Mouse (Mus musculus) common myeloid progenitor, adult 5-6 weeks (primary cell): Measurements from ENCODE around the gene Elovl3. TPM values are rescaled to one million over a fixed set of nuclear protein-coding genes. Genes with fewer than 3 reads are reported as not detected.
A peak's percentile ranks its signal among the peaks of the same experiment; 100 is the strongest.
"Not testable (repeated sequence)": the region's sequence is repeated elsewhere in the genome, so short reads cannot be mapped to it uniquely, and the experiment has no call there.

Experiments
- ATAC-seq: replicated peaks from 2 replicates; pipeline ENCODE4 v1.8.0; 2016; ENCODE audit warnings: low read depth, mild to moderate bottlenecking, moderate TSS enrichment, inconsistent platforms; ENCODE audit not compliant: poor library complexity, severe bottlenecking
- total RNA-seq: library from RNA; stranded (forward); fragments of 200-1000, 187-1606 nt; gene quantifications from 2 replicates; pipeline ENCODE4 v1.2.3, GENCODE M21; 2017

The Elovl3 gene
- total RNA-seq, 1 experiment from 2014 or later, result not detected

DNA sequence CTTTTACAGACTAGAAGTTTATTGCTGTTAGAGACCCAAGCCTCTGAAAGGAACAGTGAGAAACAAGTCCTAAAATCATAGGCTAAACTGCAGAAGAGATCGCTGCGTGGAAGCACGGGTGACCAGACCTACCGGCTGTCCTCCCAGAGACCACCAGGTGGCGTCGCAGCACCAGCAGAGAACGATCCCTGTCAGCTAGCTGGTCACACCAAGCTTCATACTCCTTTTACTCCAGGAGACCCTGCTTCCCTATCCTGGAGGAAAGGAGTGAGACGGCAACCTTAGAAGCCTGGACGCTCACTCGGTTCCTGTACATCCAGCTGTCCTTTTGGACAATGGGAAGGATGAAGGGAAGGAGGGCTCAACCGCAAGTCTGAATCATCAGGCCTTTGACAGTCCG is 3.6 kb downstream of the Elovl3 start:
- ATAC-seq, result peak; percentile 69

DNA sequence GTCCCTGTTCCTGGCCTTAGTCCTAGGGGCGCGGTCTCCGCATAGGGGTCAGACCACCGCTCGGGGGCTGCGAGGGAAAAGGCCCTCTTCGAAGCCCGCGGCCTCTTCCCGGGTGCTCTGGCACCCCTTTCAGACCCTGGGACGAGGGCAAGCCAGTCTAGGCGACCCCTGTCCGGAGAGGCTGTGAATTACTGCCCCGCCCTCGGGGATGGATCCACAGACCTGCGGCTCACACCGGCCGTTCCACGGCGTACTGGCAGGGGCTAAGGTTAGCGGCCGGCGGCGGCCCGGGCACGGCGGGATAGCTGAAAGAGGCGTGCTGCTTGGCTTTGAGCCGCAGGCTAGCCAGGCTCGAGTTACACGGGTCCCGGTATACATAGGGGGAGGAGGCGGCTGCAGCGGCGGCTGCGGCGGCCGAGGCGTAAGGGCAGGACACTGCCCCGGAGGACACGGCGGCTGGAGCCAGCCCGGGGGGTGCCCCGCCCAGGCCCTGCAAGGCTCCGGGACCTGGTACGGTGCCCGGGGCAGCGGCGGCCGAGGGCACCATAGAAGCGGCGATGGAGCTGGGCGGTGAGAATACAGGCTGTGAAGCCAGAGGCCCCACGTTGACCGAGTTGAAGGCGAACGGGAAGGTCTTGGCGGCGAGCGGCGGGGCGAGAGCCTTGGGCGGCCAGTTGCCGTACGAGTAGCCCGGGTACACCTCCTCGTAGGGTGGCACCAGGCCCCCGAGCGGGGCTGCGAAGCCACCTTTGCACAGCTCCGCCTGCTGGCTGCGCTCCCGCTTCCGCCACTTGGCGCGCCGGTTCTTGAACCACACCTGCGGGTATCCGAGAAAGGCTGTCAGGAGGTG is 4.3 kb downstream of the Elovl3 start:
- no peak for ATAC-seq

- peak; percentile 82 for ATAC-seq
These were observed 5.2 kb downstream of the Elovl3 start for GRCm38 (mm10) chr19:46136639-46137580.

DNA sequence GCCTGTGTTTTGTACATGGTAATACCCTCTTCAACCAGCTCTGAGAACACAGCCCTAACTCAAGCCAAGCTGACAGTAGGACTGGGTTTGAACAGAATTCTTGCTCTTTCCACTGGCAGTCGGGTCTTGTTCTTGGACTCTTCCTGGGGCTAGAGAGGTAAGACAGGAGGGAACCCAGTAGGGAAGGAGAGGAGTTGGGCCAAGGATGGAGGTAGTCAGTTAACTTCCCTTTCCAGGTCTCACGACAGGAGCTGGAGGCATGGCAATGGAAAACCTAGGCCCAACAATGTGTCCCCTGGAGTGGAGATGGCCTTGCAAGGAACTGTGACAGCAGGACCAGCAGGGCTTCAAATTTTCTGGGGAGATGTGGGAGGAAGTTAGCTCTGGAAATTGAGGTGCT is 8.6 kb downstream of the Elovl3 start:
- ATAC-seq, result no peak

GRCm38 (mm10) chr19:46141091-46141490 is 9.4 kb downstream of the Elovl3 start:
- no peak for ATAC-seq

DNA sequence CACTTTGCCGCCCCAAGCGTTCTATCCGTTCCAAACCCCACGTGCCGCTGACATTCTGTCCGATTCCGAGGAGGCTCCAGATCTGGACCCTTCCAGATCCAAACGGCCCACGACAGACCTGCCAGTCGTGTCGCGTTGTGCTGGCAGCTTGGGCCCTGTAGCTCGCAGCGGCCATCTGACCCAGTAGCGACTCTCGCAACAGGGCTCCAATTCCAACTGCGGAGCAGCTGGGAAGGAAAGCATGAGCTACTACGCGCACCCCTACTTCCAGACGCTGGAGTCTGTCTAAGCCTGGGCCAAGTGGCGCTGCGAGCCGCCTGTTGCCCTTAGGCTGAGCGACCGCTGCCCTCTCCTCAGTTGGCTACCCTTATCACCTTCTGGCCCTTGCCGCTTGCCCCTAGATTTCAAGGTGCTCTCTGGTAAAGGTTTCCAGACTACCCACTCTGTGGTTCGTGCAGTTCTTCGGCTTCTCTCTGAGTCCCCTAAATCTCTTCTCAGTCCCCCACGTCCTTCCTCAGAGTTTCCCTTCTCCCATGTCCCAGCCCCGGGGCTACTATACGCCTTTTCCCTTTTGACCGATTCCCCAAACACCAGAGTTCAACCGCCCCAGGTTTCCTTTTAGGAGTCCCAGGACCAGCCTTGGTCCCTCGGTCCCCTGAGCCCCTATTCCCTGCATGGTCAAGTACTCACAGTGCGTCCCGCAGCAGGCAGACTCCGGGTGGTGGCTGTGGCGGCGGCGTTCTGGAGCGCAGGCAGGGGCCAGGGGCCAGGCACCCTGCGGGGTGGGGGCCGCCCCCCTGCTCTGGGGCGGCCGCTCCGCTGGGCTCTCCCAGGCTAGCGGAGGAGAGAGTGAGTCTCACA is 16.0 kb downstream of the Elovl3 start, which contains the start of gene Pitx3:
Gene Pitx3, minus strand, starts transcription at position 816 of the 861 bp plus-strand sequence.
- no peak for ATAC-seq

GRCm38 (mm10) chr19:46148372-46148760 is 16.7 kb downstream of the Elovl3 start:
- peak; percentile 54 for ATAC-seq

DNA sequence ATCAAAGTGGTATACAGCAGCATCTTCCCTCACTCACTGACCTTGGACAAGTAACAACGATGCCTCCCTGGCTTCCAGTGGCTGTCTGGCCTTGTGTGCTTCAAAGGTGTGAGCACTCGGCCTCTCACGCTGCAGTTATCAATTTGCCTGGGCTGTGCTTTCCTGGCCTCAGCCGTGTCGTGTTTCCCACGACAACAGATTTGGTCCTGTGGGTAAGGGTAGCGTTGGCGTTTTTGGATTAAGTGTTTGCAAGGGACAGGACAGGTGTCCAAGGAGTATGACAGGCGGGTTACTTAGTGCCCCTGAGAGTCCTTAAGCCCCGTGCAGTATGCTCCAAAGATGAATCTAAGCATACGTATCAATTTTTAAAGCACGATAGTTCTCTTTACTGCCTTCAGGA is 17.4 kb downstream of the Elovl3 start:
- no peak for ATAC-seq

DNA sequence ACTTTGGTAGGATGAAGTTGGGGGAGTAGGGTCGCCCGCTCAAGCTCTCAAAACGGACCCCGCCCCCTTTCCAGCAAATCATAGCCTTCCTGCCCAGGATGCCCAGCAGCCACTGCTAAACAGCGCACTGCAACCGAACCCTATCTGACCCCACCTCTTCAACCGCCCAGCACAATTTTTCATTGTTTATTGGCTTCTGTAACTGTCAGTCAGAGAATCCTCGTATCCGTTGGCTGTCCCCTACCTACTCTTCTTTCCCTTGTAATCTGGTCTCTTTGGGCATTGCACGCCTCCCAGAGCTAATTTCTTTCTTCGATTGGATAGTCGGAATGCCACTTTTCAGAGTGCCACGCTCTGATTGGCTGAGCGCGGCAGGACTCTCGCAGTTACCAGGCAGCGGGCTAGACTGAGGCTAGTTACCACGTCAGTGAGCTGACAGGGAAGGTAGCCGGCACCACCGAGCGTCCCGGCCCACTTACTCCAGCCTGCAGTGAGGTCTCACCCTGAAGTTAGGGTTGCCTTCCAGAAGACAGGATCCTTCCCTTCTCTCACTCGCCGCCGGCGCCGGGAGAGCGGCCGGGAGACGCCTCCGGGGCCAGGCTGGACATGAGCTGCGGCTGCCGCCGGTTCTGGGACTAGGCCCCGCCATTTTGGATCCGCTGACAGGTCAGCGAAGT is 20.6 kb downstream of the Elovl3 start, which contains the start of gene Gbf1:
Gene Gbf1, plus strand, starts transcription at position 383 of the 677 bp plus-strand sequence.
- peak; percentile 94 for ATAC-seq

DNA sequence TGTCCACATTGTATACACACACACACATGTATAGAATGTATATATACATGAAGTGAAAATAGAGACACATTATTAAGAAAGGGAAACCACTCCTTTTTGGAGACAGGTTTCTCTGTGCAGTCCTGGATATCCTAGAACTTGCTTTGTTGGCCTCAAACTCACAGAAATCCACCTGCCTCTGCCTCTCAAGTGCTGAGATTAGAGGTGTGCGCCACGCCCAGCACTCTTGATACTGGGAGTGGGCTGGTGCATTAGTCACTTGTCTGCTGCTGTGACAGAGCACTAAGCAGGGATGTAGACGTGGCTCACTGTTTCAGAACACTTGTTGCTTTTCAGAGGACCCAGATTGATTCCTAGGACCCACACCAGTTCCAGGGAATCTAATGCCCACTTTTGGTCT is 34.3 kb downstream of the Elovl3 start:
- no peak for ATAC-seq

DNA sequence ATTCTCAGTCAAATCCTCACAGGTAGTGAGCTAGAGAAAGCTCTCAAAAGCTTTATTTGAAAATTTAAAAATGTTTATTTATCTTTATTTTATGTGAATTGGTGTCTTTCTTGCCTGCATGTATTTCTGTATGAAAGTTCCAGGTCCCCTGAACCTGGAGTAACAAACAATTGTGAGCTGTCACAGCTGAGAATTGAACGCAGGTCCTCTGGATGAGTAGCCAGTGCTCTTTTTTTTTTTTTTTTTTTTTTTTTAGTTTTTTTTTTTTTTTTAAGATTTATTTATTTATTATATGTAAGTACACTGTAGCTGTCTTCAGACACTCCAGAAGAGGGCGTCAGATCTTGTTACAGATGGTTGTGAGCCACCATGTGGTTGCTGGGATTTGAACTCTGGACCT is 35.5 kb downstream of the Elovl3 start:
- ATAC-seq, result not testable (repeated sequence)

GRCm38 (mm10) chr19:46169396-46169795 is 37.7 kb downstream of the Elovl3 start:
- no peak for ATAC-seq

- ATAC-seq, result no peak
These were observed 38.2 kb downstream of the Elovl3 start for GRCm38 (mm10) chr19:46169913-46170312.

GRCm38 (mm10) chr19:46172541-46172940 is 40.8 kb downstream of the Elovl3 start:
- ATAC-seq, result no peak

DNA sequence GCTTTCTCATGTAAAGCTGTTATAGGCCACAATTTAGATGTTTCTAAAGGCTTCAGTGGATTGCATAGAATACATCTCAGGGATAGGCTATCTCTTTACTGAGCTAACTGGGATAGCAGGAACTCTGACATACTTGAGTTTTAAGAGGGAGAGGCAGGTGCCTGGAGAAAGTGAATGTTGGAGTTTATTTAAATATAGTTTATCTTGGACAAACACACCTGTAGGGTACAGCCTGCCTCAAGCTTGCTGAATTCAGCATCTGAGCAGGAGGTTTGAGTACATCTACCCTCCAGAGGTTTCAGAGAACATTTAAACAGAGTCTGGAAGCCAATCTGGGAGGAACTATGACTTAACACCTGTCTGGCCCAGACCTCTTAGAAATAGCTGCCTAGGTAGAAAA is 43.5 kb downstream of the Elovl3 start:
- no peak for ATAC-seq

GRCm38 (mm10) chr19:46177046-46177445 is 45.3 kb downstream of the Elovl3 start:
- no peak for ATAC-seq

- no peak for ATAC-seq
These were observed 48.6 kb downstream of the Elovl3 start for GRCm38 (mm10) chr19:46180274-46180673.

GRCm38 (mm10) chr19:46182241-46182640 is 50.5 kb downstream of the Elovl3 start:
- ATAC-seq, result no peak
